Mouse (Mus musculus): ENCODE data around the gene Kif24.

- no peak for TF ChIP-seq POLR2A (IDR thresholded peaks at IDR 0.05; ENCODE audit: low read depth, low read length)
- TF ChIP-seq CTCF (IDR thresholded peaks at IDR 0.05; ENCODE audit: extremely low read depth, insufficient read depth, insufficient read length, insufficient replicate concordance) = no peak
Observed at GRCm38 (mm10) chr4:41357154-41357553, 107.5 kb downstream of the Kif24 start.

All from spleen, adult 2 months (tissue).